Mouse (Mus musculus) megakaryocyte, embryonic 14.5 days (primary cell): Measurements from ENCODE around the gene Spint3.

Source experiments
- FLI1 ChIP-seq: IDR thresholded peaks from 2 replicates; pipeline ENCODE4 v1.6.1; 2012; ENCODE audit warnings: low read length, inconsistent platforms, mixed read lengths
- GATA1 ChIP-seq: IDR thresholded peaks from 3 replicates; pipeline ENCODE4 v1.6.1; 2012; ENCODE audit warnings: mixed read lengths, low read length, inconsistent platforms, borderline replicate concordance

DNA sequence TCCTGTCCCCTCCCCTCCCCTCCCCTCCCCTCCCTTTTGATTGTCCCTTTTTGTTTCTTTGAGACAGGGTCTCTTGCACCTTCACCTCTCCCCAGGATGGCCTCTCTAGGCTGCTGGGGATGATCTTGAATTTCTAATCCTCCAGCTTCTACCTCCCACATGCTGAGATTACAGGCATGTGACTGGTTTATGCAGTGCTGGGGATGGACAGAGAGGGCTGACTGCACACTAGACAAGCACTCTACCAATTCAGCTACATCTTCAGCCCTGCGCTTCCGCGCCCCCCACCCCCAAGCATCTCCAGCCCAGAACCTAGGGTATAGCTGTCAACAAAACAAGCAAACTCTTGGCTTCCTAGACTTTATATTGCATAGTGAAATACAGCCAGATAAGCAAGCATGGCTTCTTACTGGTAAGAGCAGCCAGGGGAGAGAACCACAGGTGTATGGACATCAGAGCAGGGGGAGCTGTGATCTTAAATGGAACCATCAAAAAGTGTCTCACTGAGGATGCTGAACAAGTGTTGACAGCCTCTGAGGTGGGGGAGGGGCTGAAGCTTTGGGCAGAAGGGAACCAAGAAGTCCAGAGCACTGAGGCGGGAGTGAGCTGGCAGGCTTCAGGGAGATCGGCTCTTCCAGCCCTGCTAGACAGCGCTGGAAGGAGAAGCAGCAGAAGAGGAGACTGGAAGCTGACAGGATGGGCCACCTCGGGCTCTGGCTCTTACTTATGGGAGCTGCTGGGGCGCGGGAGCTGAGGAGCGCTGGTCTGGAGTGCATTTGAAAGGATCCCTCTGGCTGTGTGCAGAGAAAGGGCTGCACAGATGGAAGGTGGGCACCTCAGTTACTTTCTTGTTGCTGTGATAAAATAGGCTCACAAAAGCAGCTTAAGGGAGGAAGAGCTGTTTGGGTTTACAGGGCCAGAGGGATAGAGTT lies 23.0 kb downstream of the Spint3 start:
- TF ChIP-seq GATA1: no peak
- TF ChIP-seq FLI1: no peak
